Mouse (Mus musculus) liver, embryonic 14.5 days (tissue): ENCODE data around the gene Srl.
A peak's percentile ranks its signal among the peaks of the same experiment; 100 is the strongest.

Experiments
- CTCF ChIP-seq: IDR thresholded peaks from 2 replicates; pipeline ENCODE4 v1.5.1; 2016; ENCODE audit warnings: antibody characterized with exemption, low read depth, control low read depth
- EP300 ChIP-seq: IDR thresholded peaks from 2 replicates; pipeline ENCODE4 v1.6.1; 2016; ENCODE audit warnings: antibody characterized with exemption, low read depth

GRCm38 (mm10) chr16:4474882-4475803 lies 66.5 kb downstream of the Srl start:
- TF ChIP-seq CTCF (peak; percentile 100), EP300 (no peak)
